Mouse (Mus musculus) cerebellum, adult 2 months (tissue): ENCODE data around the gene 4930539E08Rik. TPM values are rescaled to one million over a fixed set of nuclear protein-coding genes. Genes with fewer than 3 reads are reported as not detected.

ENCODE experiments used
- DNase-seq, 2 experiments: peaks; one replicate each; pipeline ENCODE4 v3.0.0; 2021
- H3K27ac ChIP-seq: fragments of 200-500 bp; 2 replicates; pipeline ENCODE4 v1.5.1; 2012; ENCODE audit warnings: low read length, control low read depth, inconsistent platforms; ENCODE audit not compliant: insufficient read depth
- H3K27me3 ChIP-seq: fragments of 200-500 bp; 2 replicates; pipeline ENCODE4 v1.6.1; 2012; ENCODE audit warnings: inconsistent platforms, mild to moderate bottlenecking, low read length, moderate library complexity; ENCODE audit not compliant: control insufficient read depth, insufficient read depth
- H3K4me1 ChIP-seq: fragments of 200-500 bp; 2 replicates; pipeline ENCODE4 v1.6.1; 2011; ENCODE audit warnings: low read length; ENCODE audit not compliant: control insufficient read depth, insufficient read depth
- H3K4me3 ChIP-seq: fragments of 200-500 bp; replicated peaks from 2 replicates; pipeline ENCODE3; 2011; ENCODE audit warnings: mild to moderate bottlenecking, low read depth, low read length, control low read depth; ENCODE audit not compliant: insufficient read depth
- CTCF ChIP-seq: fragments of 200-500 bp; IDR thresholded peaks from 2 replicates; pipeline ENCODE4 v1.5.1; 2011; ENCODE audit warnings: low read depth, mild to moderate bottlenecking, control low read depth, low read length, moderate library complexity, borderline replicate concordance; ENCODE audit not compliant: insufficient read depth
- POLR2A ChIP-seq: fragments of 200-500 bp; IDR thresholded peaks from 2 replicates; pipeline ENCODE4 v1.6.1; 2011; ENCODE audit warnings: low read length, control low read depth, borderline replicate concordance; ENCODE audit not compliant: insufficient read depth
- WGBS: fragments of 180-500 bp; shearing (Covaris S2); methylation state at CpG from one replicate; pipeline ENCODE4 v1.1.7; 2018; 5-methylcytosine and 5-hydroxymethylcytosine counted together
- polyA plus RNA-seq: library from polyadenylated mRNA; depleted of rRNA; stranded (reverse); fragments of >200 nt; gene quantifications from 2 replicates; pipeline ENCODE4 v1.2.3, GENCODE M21; 2012

Gene 4930539E08Rik
- polyA plus RNA-seq, 1 experiment = 0.36 TPM

- 95% methylated on average over 21 of the region's 21 CpGs for WGBS
- Histone ChIP-seq H3K4me3 (no peak overlapping the region), H3K4me1 (peaks cover 13% of the 10 kb centered on the region), H3K27ac (no peak overlapping the region), H3K27me3 (no peaks in the 10 kb centered on the region)
- no peak for TF ChIP-seq CTCF
- no peak for TF ChIP-seq POLR2A
- DNase-seq = no peak
These were observed 19.8 kb downstream of the 4930539E08Rik start for GRCm38 (mm10) chr17:28895217-28895875.

DNA sequence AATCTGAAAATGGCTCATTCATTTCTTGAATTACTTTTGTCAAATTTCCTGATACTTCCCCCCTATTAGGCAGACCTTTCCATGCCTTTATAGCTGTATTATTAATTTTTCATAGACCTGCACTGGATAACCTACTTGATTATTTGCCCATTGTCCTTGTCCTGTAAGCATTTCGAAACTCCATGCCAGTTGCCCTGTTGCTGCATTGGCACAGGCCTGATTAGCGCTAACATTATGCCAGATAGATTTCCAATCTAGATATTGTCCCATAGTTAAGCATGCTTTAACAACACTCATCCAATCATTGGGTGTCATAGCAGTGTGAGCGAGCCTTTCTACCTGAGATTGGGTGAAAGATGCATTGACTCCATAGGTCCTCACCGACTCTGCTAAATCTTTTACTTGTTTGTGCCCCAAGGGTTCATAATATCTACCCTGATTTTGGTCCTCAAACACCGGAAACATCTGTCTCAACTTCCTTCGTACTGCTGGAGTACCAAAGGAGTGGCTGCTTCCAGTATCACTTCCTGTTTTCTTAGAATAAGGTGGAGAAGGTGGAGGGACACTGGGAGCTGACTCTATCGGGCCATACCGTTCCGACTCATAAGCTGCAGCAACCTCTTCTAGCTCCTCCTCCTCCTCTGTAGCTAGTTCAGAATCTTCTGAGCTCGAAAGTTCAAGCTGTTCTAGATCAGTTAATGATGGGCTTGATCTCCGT is 20.9 kb downstream of the 4930539E08Rik start:
- TF ChIP-seq POLR2A (no peak), CTCF (no peak)
- Histone ChIP-seq H3K4me3 (no peak overlapping the region), H3K4me1 (peaks cover 5% of the 10 kb centered on the region), H3K27ac (no peak overlapping the region), H3K27me3 (no peaks in the 10 kb centered on the region)
- DNase-seq = no peak
- 91% methylated on average over 11 of the region's 11 CpGs for WGBS

DNA sequence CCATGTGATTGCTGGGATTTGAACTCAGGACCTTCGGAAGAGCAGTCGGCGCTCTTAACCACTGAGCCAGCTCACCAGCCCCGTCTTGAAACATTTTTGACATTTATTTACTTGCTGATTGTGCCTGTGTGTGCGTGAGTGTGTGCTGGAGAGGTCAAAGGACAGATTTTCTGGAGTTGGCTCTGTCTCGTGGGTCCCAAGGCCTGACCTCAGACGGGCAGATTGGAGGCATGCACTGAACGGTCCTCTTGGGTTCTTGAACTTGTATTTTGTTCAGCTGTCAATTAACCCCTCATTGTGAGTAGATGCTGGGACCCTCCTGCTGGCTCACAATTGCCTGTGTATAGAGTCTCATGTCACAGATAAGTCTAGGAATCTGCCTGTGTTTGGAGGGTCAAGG is 28.9 kb downstream of the 4930539E08Rik start:
- H3K27ac ChIP-seq = no peak overlapping the region
- no peak overlapping the region for H3K4me3 ChIP-seq
- DNase-seq = no peak
- 77% methylated on average over 8 of the region's 8 CpGs for WGBS
- H3K27me3 ChIP-seq = no peaks in the 10 kb centered on the region
- no peak for TF ChIP-seq POLR2A
- TF ChIP-seq CTCF = no peak
- no peaks in the 10 kb centered on the region for H3K4me1 ChIP-seq

GRCm38 (mm10) chr17:28885231-28885630 is 29.9 kb downstream of the 4930539E08Rik start:
- 75% methylated on average over 8 of the region's 8 CpGs for WGBS
- H3K4me1 ChIP-seq = no peaks in the 10 kb centered on the region
- H3K27me3 ChIP-seq = no peaks in the 10 kb centered on the region
- no peak overlapping the region for H3K4me3 ChIP-seq
- no peak for DNase-seq
- no peak overlapping the region for H3K27ac ChIP-seq
- TF ChIP-seq POLR2A (no peak), CTCF (no peak)

GRCm38 (mm10) chr17:28883941-28884516 is 31.1 kb downstream of the 4930539E08Rik start:
- H3K27me3 ChIP-seq = no peaks in the 10 kb centered on the region
- H3K27ac ChIP-seq = no peak overlapping the region
- H3K4me1 ChIP-seq = no peaks in the 10 kb centered on the region
- no peak overlapping the region for H3K4me3 ChIP-seq
- no peak for DNase-seq
- 71% methylated on average over 10 of the region's 10 CpGs for WGBS
- TF ChIP-seq POLR2A (no peak), CTCF (no peak)

DNA sequence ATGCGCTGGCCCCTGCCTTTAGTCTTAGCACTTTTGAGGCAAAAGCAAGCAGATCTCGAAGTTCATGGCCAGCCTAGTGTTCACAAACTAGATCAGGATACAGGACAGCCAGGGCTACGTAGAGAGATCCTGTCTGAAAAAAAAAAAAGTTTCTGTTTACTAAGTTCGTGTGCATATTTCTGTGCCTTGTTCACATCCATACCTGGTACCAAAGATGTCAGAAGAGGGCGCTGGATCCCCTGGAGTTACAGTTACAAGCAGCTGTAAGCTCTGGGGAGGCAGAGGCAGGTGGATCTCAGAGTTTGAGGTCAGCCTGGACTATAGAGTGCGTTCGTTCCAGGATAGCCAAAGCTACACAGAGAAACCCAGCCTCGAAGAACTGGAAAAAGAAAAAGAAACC is 32.3 kb downstream of the 4930539E08Rik start:
- no peak for DNase-seq
- 59% methylated on average over 8 of the region's 8 CpGs for WGBS

DNA sequence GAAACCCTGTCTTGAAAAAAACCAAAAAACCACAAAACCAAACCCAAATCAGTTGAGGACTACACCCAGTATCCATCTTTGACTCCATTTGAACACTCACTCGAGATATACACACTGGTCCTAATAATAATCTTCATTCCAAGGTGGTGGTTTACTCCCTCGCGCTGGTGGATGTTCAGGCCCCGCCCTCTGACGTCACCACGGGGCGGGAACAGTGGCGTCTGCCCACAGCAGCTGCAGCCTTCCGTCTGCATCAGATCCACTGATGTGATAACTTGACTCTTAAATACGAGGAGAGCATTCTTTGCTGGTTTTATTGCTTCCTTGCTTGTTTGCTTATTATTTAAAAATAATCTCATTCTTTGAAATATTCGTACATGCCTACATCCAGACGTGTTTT is 32.8 kb downstream of the 4930539E08Rik start:
- Histone ChIP-seq H3K4me3 (no peak overlapping the region), H3K27me3 (no peaks in the 10 kb centered on the region), H3K4me1 (no peaks in the 10 kb centered on the region), H3K27ac (no peak overlapping the region)
- TF ChIP-seq CTCF (no peak), POLR2A (no peak)
- DNase-seq = no peak
- WGBS = 6% methylated on average over 12 of the region's 12 CpGs

More for the DNA sequence above, 32.3 kb downstream of the 4930539E08Rik start:
- H3K27ac ChIP-seq = no peak overlapping the region
- no peaks in the 10 kb centered on the region for H3K27me3 ChIP-seq
- no peaks in the 10 kb centered on the region for H3K4me1 ChIP-seq
- no peak overlapping the region for H3K4me3 ChIP-seq
- TF ChIP-seq POLR2A (no peak), CTCF (no peak)
